Mouse (Mus musculus): ENCODE measurements at regions not wholly inside any gene's neighbourhood (a gene's known extent, or its start where the extent isn't known, plus 50 kb on each side); places are given as distances from the start of the nearest gene placed in this dataset.

DNA sequence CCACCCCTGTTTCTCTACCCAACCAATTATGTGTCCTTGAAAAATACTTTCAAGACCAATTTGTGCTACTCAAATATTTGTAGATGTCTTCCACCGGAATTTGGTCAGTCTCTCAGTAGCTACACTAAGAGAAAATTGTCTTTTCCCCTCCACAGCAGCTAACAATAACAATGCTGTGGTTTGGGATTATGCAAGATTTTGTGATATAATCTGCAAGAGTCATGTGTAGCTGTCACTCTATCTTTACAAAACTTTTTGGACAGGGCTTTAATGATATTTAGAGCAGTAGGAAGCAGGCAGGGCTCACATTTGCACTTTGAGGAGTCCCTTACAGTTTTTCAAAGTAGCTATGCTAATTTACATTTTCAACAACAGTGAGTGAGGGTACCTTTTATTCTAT, 128.1 kb downstream of the Slc5a7 start:
- DNase-seq (no peak), ATAC-seq (ENCODE audit: insufficient read depth) (no peak)
- Histone ChIP-seq H3K27ac (ENCODE audit: low read depth) (no peak overlapping the region), H3K9ac (no peak overlapping the region), H3K36me3 (ENCODE audit: insufficient read depth) (no peaks in the 10 kb centered on the region), H3K27me3 (ENCODE audit: insufficient read depth, low read length) (no peaks in the 10 kb centered on the region), H3K9me3 (ENCODE audit: low read depth, low read length) (no peaks in the 10 kb centered on the region), H3K4me2 (no peak overlapping the region), H3K4me1 (ENCODE audit: insufficient read depth) (no peaks in the 10 kb centered on the region), H3K4me3 (ENCODE audit: low read depth, low read length) (no peak overlapping the region)
- WGBS, result 53% methylated on average over 1 of the region's 1 CpGs
- TF ChIP-seq CTCF (IDR thresholded peaks at IDR 0.05; ENCODE audit: low read depth), result no peak

DNA sequence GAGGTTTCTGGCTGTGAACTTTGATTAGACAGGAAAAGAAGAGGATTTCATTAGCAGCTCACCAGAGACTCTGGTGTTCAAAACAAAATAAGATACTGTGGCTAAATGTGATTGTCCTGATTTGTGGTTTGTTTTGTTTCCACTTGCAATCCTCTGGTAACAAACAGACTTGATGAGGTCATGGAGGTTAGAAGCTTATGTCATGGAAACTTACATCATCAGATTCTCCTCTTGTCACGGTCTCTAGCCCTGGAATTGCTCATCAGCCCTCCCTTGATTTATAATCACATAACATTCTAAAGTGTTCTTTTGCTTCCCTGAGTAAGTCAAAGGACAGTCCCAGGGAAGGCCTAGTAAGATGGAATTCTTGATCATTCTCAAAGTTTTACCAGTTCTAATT, 130.8 kb downstream of the Slc5a7 start:
- no peak for TF ChIP-seq CTCF (IDR thresholded peaks at IDR 0.05; ENCODE audit: low read depth)
- DNase-seq (no peak), ATAC-seq (ENCODE audit: insufficient read depth) (no peak)
- H3K27ac ChIP-seq (ENCODE audit: low read depth), result no peak overlapping the region
- no peak overlapping the region for H3K9ac ChIP-seq
- H3K4me3 ChIP-seq (ENCODE audit: low read depth, low read length), result no peak overlapping the region
- no peaks in the 10 kb centered on the region for H3K9me3 ChIP-seq (ENCODE audit: low read depth, low read length)
- no peaks in the 10 kb centered on the region for H3K4me1 ChIP-seq (ENCODE audit: insufficient read depth)
- no peak overlapping the region for H3K4me2 ChIP-seq
- H3K36me3 ChIP-seq (ENCODE audit: insufficient read depth), result no peaks in the 10 kb centered on the region
- H3K27me3 ChIP-seq (ENCODE audit: insufficient read depth, low read length), result no peaks in the 10 kb centered on the region
- WGBS, result 50% methylated on average over 1 of the region's 1 CpGs

DNA sequence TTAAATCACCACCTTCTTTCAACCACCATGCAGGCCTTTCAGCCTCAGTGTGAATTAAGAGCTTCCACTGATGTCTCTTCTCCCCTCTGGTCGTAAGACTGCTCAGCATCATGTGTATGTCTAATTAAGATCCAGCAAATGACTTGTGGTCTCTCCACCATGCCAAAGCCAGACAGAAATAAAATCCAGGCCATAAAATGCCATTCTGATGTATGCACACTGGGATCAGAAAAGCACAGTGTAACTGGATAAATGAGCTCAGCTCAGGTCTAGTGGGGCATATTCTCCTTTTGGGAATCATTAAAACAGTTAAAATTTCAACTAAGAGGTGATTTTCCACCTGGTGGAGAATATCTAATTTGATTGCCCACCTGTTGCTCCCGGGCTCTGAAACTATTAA, 136.5 kb downstream of the Slc5a7 start:
- ATAC-seq (ENCODE audit: insufficient read depth) (no peak), DNase-seq (no peak)
- Histone ChIP-seq H3K4me1 (ENCODE audit: insufficient read depth) (0 out of 2 replicates have a peak, but pooled peaks cover 3% of the 10 kb centered on the region), H3K36me3 (ENCODE audit: insufficient read depth) (no peaks in the 10 kb centered on the region), H3K9me3 (ENCODE audit: low read depth, low read length) (no peaks in the 10 kb centered on the region), H3K27me3 (ENCODE audit: insufficient read depth, low read length) (no peaks in the 10 kb centered on the region), H3K9ac (no peak overlapping the region), H3K4me3 (ENCODE audit: low read depth, low read length) (no peak overlapping the region), H3K4me2 (no peak overlapping the region), H3K27ac (ENCODE audit: low read depth) (no peak overlapping the region)
- 75% methylated on average over 2 of the region's 2 CpGs for WGBS
- no peak for TF ChIP-seq CTCF (IDR thresholded peaks at IDR 0.05; ENCODE audit: low read depth)

DNA sequence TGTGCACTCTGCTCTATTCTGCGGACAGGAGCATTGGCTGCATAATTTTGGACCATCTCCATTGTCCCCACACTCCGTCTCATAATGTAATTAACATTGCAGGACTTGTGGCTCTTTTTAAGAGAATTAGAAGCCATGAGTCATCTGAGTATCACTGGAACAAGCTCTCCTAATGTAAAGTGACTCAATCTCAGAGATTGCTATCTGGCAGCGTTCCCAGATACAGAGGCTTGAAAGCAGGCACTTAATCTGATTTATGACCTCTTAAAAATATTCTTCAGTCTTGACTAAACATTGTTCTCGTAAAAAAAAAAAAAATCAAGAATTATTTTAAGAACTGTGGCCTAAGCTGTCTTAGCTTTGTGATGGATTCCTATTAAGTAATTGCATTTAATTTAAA, 140.1 kb downstream of the Slc5a7 start:
- no peak overlapping the region for H3K4me2 ChIP-seq
- H3K4me3 ChIP-seq (ENCODE audit: low read depth, low read length), result no peak overlapping the region
- no peak for TF ChIP-seq CTCF (IDR thresholded peaks at IDR 0.05; ENCODE audit: low read depth)
- no peak overlapping the region for H3K27ac ChIP-seq (ENCODE audit: low read depth)
- DNase-seq (peak; percentile 91), ATAC-seq (ENCODE audit: insufficient read depth) (peak; percentile 92)
- 0 out of 2 replicates have a peak, but pooled peaks cover 3% of the 10 kb centered on the region for H3K4me1 ChIP-seq (ENCODE audit: insufficient read depth)
- H3K27me3 ChIP-seq (ENCODE audit: insufficient read depth, low read length), result no peaks in the 10 kb centered on the region
- 18% methylated on average over 4 of the region's 4 CpGs for WGBS
- H3K9ac ChIP-seq, result no peak overlapping the region
- H3K9me3 ChIP-seq (ENCODE audit: low read depth, low read length), result no peaks in the 10 kb centered on the region
- H3K36me3 ChIP-seq (ENCODE audit: insufficient read depth), result no peaks in the 10 kb centered on the region

DNA sequence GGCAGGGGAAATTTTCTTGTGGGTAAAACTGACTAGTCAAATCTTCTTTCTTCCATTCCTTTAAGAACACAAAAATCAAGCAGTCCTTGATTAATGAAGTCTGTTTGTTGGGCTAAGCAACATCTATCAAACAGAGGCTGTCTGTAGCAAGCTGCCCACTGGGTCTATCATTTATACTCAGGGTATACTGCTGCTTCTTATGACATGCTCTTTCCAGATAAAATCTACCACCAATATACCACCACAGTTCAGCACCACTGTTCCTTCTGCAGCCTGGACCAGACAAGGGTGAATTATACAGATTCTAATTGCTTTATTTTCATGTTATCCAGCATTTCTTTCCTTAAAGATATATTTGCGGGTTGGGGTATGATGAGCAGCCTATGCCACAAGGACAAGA, 140.5 kb downstream of the Slc5a7 start:
- no peaks in the 10 kb centered on the region for H3K9me3 ChIP-seq (ENCODE audit: low read depth, low read length)
- H3K4me1 ChIP-seq (ENCODE audit: insufficient read depth), result 0 out of 2 replicates have a peak, but pooled peaks cover 3% of the 10 kb centered on the region
- H3K4me2 ChIP-seq, result no peak overlapping the region
- 67% methylated on average over 1 of the region's 1 CpGs for WGBS
- TF ChIP-seq CTCF (IDR thresholded peaks at IDR 0.05; ENCODE audit: low read depth), result no peak
- H3K27me3 ChIP-seq (ENCODE audit: insufficient read depth, low read length), result no peaks in the 10 kb centered on the region
- ATAC-seq (ENCODE audit: insufficient read depth), result peak; percentile 73; the same call in 1 of the 2 replicates
- H3K9ac ChIP-seq, result no peak overlapping the region
- no peak overlapping the region for H3K27ac ChIP-seq (ENCODE audit: low read depth)
- DNase-seq, result no peak
- H3K4me3 ChIP-seq (ENCODE audit: low read depth, low read length), result no peak overlapping the region
- H3K36me3 ChIP-seq (ENCODE audit: insufficient read depth), result no peaks in the 10 kb centered on the region

DNA sequence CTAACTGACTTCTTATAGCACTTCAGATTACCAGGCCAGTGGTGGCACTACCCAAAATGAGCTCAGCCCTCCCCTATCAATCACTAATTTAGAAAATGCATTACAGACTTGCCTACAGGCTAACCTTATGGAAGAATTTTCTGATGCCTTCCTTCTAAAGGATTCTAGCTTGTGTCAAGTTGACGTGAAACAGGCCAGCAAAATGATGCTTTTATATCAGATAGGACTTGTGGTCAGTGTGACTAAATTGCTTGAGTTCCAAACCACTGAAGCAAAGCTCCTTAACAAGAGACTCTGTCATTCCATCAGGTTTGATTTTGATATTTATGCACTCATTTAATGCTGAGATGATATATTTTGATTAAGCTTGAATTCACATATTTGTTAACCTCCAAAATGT, 143.0 kb downstream of the Slc5a7 start:
- DNase-seq, result no peak
- Histone ChIP-seq H3K4me1 (ENCODE audit: insufficient read depth) (0 out of 2 replicates have a peak, but pooled peaks cover 3% of the 10 kb centered on the region), H3K4me2 (no peak overlapping the region), H3K27ac (ENCODE audit: low read depth) (no peak overlapping the region), H3K9me3 (ENCODE audit: low read depth, low read length) (no peaks in the 10 kb centered on the region), H3K4me3 (ENCODE audit: low read depth, low read length) (no peak overlapping the region), H3K27me3 (ENCODE audit: insufficient read depth, low read length) (no peaks in the 10 kb centered on the region), H3K36me3 (ENCODE audit: insufficient read depth) (no peaks in the 10 kb centered on the region), H3K9ac (no peak overlapping the region)
- TF ChIP-seq CTCF (IDR thresholded peaks at IDR 0.05; ENCODE audit: low read depth), result no peak
- 82% methylated on average over 1 of the region's 1 CpGs for WGBS
- ATAC-seq (ENCODE audit: insufficient read depth), result no peak

DNA sequence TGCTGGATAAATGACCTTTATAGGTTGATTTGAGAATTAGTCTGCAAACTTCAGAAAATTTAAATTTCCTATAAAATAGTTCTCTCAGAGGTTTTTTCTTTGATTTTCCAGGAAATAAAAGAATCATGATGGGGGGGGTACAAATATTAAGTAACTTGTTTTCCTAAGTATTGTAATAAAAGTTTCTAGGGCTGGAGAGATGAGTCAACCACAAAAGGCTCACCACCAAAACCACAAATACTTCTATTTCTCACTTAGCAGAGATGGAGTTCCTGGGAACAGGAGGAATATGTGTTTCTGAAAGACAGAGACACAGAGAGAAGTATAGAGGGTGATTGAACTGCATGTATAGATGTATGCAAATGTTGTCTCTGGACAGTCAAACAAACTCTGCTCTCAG, 144.3 kb downstream of the Slc5a7 start:
- Histone ChIP-seq H3K27ac (ENCODE audit: low read depth) (no peak overlapping the region), H3K9ac (no peak overlapping the region), H3K27me3 (ENCODE audit: insufficient read depth, low read length) (no peaks in the 10 kb centered on the region), H3K36me3 (ENCODE audit: insufficient read depth) (no peaks in the 10 kb centered on the region), H3K4me3 (ENCODE audit: low read depth, low read length) (no peak overlapping the region), H3K9me3 (ENCODE audit: low read depth, low read length) (no peaks in the 10 kb centered on the region), H3K4me2 (no peak overlapping the region), H3K4me1 (ENCODE audit: insufficient read depth) (0 out of 2 replicates have a peak, but pooled peaks cover 3% of the 10 kb centered on the region)
- DNase-seq (no peak), ATAC-seq (ENCODE audit: insufficient read depth) (no peak)
- TF ChIP-seq CTCF (IDR thresholded peaks at IDR 0.05; ENCODE audit: low read depth), result no peak
